Mouse (Mus musculus): ENCODE measurements around the gene Fahd1. TPM values are rescaled to one million over a fixed set of nuclear protein-coding genes. Genes with fewer than 3 reads are reported as not detected.
A peak's percentile ranks its signal among the peaks of the same experiment; 100 is the strongest.

The Fahd1 gene
- polyA plus RNA-seq, 1 experiment from 2014 or later: 77.1 TPM

- 65% methylated on average over 8 of the region's 8 CpGs for WGBS
- H3K4me1 ChIP-seq (replicated peaks): peaks cover 8% of the 10 kb centered on the region; the same call in 1 of the 2 replicates
- 0 out of 2 replicates have a peak overlapping the region, but pooled peaks have one; percentile 23 for H3K9ac ChIP-seq
- peak; percentile 22; the same call in 1 of the 2 replicates for ATAC-seq
- H3K27ac ChIP-seq: 0 out of 2 replicates have a peak overlapping the region, but pooled peaks have one; percentile 71
- H3K9me3 ChIP-seq: no peaks in the 10 kb centered on the region
- H3K4me2 ChIP-seq (replicated peaks): peak overlapping the region; percentile 7; the same call in 1 of the 2 replicates
- H3K27me3 ChIP-seq (replicated peaks): no peaks in the 10 kb centered on the region
- peaks cover 5% of the 10 kb centered on the region; the same call in 1 of the 2 replicates for H3K36me3 ChIP-seq
- no peak overlapping the region for H3K4me3 ChIP-seq (replicated peaks)
Observed at GRCm38 (mm10) chr17:24878531-24878930, 28.4 kb upstream of the Fahd1 start.

- H3K9ac ChIP-seq: peak overlapping the region; percentile 23; the same call in 1 of the 2 replicates
Observed at GRCm38 (mm10) chr17:24878117-24878397, 27.9 kb upstream of the Fahd1 start.

GRCm38 (mm10) chr17:24877336-24878116 is 27.4 kb upstream of the Fahd1 start:
- Histone ChIP-seq H3K4me3 (replicated peaks) (no peak overlapping the region), H3K4me2 (replicated peaks) (peak overlapping the region; percentile 41), H3K4me1 (replicated peaks) (peaks cover 8% of the 10 kb centered on the region; the same call in 1 of the 2 replicates), H3K36me3 (no peaks in the 10 kb centered on the region), H3K9ac (peak overlapping the region; percentile 23; the same call in 1 of the 2 replicates), H3K9me3 (no peaks in the 10 kb centered on the region), H3K27me3 (replicated peaks) (no peaks in the 10 kb centered on the region), H3K27ac (peak overlapping the region; percentile 71)
- WGBS: 40% methylated on average over 10 of the region's 10 CpGs
- ATAC-seq: peak; percentile 61

More at GRCm38 (mm10) chr17:24878117-24878397, 27.9 kb upstream of the Fahd1 start:
- H3K9me3 ChIP-seq: no peaks in the 10 kb centered on the region
- peak overlapping the region; percentile 41 for H3K4me2 ChIP-seq (replicated peaks)
- WGBS: 21% methylated on average over 5 of the region's 5 CpGs
- peak; percentile 68 for ATAC-seq
- no peak overlapping the region for H3K4me3 ChIP-seq (replicated peaks)
- H3K27ac ChIP-seq: peak overlapping the region; percentile 71
- H3K27me3 ChIP-seq (replicated peaks): no peaks in the 10 kb centered on the region
- peaks cover 4% of the 10 kb centered on the region; the same call in 1 of the 2 replicates for H3K36me3 ChIP-seq
- H3K4me1 ChIP-seq (replicated peaks): peaks cover 8% of the 10 kb centered on the region; the same call in 1 of the 2 replicates

GRCm38 (mm10) chr17:24874989-24875388 is 24.8 kb upstream of the Fahd1 start:
- Histone ChIP-seq H3K4me2 (replicated peaks) (no peak overlapping the region), H3K27ac (no peak overlapping the region), H3K9ac (no peak overlapping the region), H3K4me1 (replicated peaks) (peaks cover 8% of the 10 kb centered on the region; the same call in 1 of the 2 replicates), H3K27me3 (replicated peaks) (no peaks in the 10 kb centered on the region), H3K9me3 (no peaks in the 10 kb centered on the region), H3K36me3 (no peaks in the 10 kb centered on the region), H3K4me3 (replicated peaks) (no peak overlapping the region)
- 0 out of 2 replicates have a peak, but pooled peaks have one; percentile 48 for ATAC-seq
- WGBS: 81% methylated on average over 8 of the region's 8 CpGs

GRCm38 (mm10) chr17:24874405-24874745 is 24.2 kb upstream of the Fahd1 start:
- Histone ChIP-seq H3K27me3 (replicated peaks) (no peaks in the 10 kb centered on the region), H3K36me3 (no peaks in the 10 kb centered on the region), H3K27ac (no peak overlapping the region), H3K4me1 (replicated peaks) (peaks cover 8% of the 10 kb centered on the region; the same call in 1 of the 2 replicates), H3K4me3 (replicated peaks) (no peak overlapping the region), H3K9ac (no peak overlapping the region), H3K9me3 (no peaks in the 10 kb centered on the region), H3K4me2 (replicated peaks) (no peak overlapping the region)
- WGBS: 56% methylated on average over 1 of the region's 1 CpGs
- ATAC-seq: no peak

GRCm38 (mm10) chr17:24873695-24874404 is 23.7 kb upstream of the Fahd1 start:
- peaks cover 8% of the 10 kb centered on the region; the same call in 1 of the 2 replicates for H3K4me1 ChIP-seq (replicated peaks)
- H3K9me3 ChIP-seq: no peaks in the 10 kb centered on the region
- no peaks in the 10 kb centered on the region for H3K27me3 ChIP-seq (replicated peaks)
- H3K36me3 ChIP-seq: no peaks in the 10 kb centered on the region
- H3K27ac ChIP-seq: no peak overlapping the region
- H3K4me2 ChIP-seq (replicated peaks): no peak overlapping the region
- no peak for ATAC-seq
- no peak overlapping the region for H3K4me3 ChIP-seq (replicated peaks)
- H3K9ac ChIP-seq: no peak overlapping the region
- 50% methylated on average over 4 of the region's 4 CpGs for WGBS

- WGBS: 94% methylated on average over 10 of the region's 10 CpGs
- no peak for ATAC-seq
Observed at GRCm38 (mm10) chr17:24867914-24868313, 17.8 kb upstream of the Fahd1 start.

GRCm38 (mm10) chr17:24865776-24866175 is 15.6 kb upstream of the Fahd1 start, which contains the start of gene Igfals:
Gene Igfals (plus strand): TSS chr17:24865997.
- no peaks in the 10 kb centered on the region for H3K27me3 ChIP-seq (replicated peaks)
- 85% methylated on average over 8 of the region's 8 CpGs for WGBS
- H3K9ac ChIP-seq: no peak within 1 kb of the TSS
- H3K9me3 ChIP-seq: no peaks in the 10 kb centered on the region
- peaks cover 9% of the 10 kb centered on the region; the same call in 1 of the 2 replicates for H3K36me3 ChIP-seq
- no peak for ATAC-seq
- no peaks in the 10 kb centered on the region for H3K4me1 ChIP-seq (replicated peaks)
- H3K27ac ChIP-seq: no peak within 1 kb of the TSS
- H3K4me2 ChIP-seq (replicated peaks): no peak within 1 kb of the TSS
- no peak within 1 kb of the TSS for H3K4me3 ChIP-seq (replicated peaks)

More at GRCm38 (mm10) chr17:24867914-24868313, 17.8 kb upstream of the Fahd1 start:
- Histone ChIP-seq H3K27ac (no peak overlapping the region), H3K4me1 (replicated peaks) (no peaks in the 10 kb centered on the region), H3K9me3 (no peaks in the 10 kb centered on the region), H3K9ac (no peak overlapping the region), H3K27me3 (replicated peaks) (no peaks in the 10 kb centered on the region), H3K4me3 (replicated peaks) (no peak overlapping the region), H3K36me3 (peaks cover 6% of the 10 kb centered on the region; the same call in 1 of the 2 replicates), H3K4me2 (replicated peaks) (no peak overlapping the region)

GRCm38 (mm10) chr17:24861785-24862184 is 11.6 kb upstream of the Fahd1 start:
- Histone ChIP-seq H3K4me3 (replicated peaks) (no peak overlapping the region), H3K9ac (no peak overlapping the region), H3K27ac (no peak overlapping the region), H3K36me3 (peaks cover 9% of the 10 kb centered on the region; the same call in 1 of the 2 replicates), H3K4me2 (replicated peaks) (no peak overlapping the region), H3K27me3 (replicated peaks) (no peaks in the 10 kb centered on the region), H3K9me3 (no peaks in the 10 kb centered on the region), H3K4me1 (replicated peaks) (no peaks in the 10 kb centered on the region)
- ATAC-seq: no peak
- WGBS: 93% methylated on average over 3 of the region's 3 CpGs

- ATAC-seq: no peak
- H3K9me3 ChIP-seq: no peaks in the 10 kb centered on the region
- H3K27ac ChIP-seq: no peak overlapping the region
- H3K4me2 ChIP-seq (replicated peaks): no peak overlapping the region
- no peaks in the 10 kb centered on the region for H3K27me3 ChIP-seq (replicated peaks)
- H3K4me3 ChIP-seq (replicated peaks): no peak overlapping the region
- H3K4me1 ChIP-seq (replicated peaks): no peaks in the 10 kb centered on the region
- H3K9ac ChIP-seq: no peak overlapping the region
- WGBS: 89% methylated on average over 8 of the region's 8 CpGs
- H3K36me3 ChIP-seq: peaks cover 9% of the 10 kb centered on the region; the same call in 1 of the 2 replicates
Observed at GRCm38 (mm10) chr17:24860076-24860475, 9.9 kb upstream of the Fahd1 start.

- Histone ChIP-seq H3K9ac (no peak overlapping the region), H3K9me3 (no peaks in the 10 kb centered on the region), H3K27me3 (replicated peaks) (no peaks in the 10 kb centered on the region), H3K4me3 (replicated peaks) (no peak overlapping the region), H3K4me1 (replicated peaks) (no peaks in the 10 kb centered on the region), H3K36me3 (peaks cover 8% of the 10 kb centered on the region; the same call in 1 of the 2 replicates), H3K4me2 (replicated peaks) (no peak overlapping the region), H3K27ac (no peak overlapping the region)
- ATAC-seq: peak; percentile 65; the same call in 1 of the 2 replicates
- 88% methylated on average over 6 of the region's 6 CpGs for WGBS
Observed at GRCm38 (mm10) chr17:24858967-24859366, 8.8 kb upstream of the Fahd1 start.

- no peak overlapping the region for H3K4me3 ChIP-seq (replicated peaks)
- ATAC-seq: no peak
- no peaks in the 10 kb centered on the region for H3K27me3 ChIP-seq (replicated peaks)
- H3K9ac ChIP-seq: no peak overlapping the region
- no peak overlapping the region for H3K4me2 ChIP-seq (replicated peaks)
- no peaks in the 10 kb centered on the region for H3K9me3 ChIP-seq
- no peaks in the 10 kb centered on the region for H3K4me1 ChIP-seq (replicated peaks)
- 86% methylated on average over 8 of the region's 8 CpGs for WGBS
- peaks cover 11% of the 10 kb centered on the region; the same call in 1 of the 2 replicates for H3K36me3 ChIP-seq
- no peak overlapping the region for H3K27ac ChIP-seq
Observed at GRCm38 (mm10) chr17:24857831-24858470, 7.8 kb upstream of the Fahd1 start.
